Mouse (Mus musculus): Measurements from ENCODE around the gene Nup210l. TPM values are rescaled to one million over a fixed set of nuclear protein-coding genes. Genes with fewer than 3 reads are reported as not detected.
"Not testable (repeated sequence)": the region's sequence is repeated elsewhere in the genome, so short reads cannot be mapped to it uniquely, and the experiment has no call there.

Nup210l gene
- polyA plus RNA-seq, 1 experiment from 2014 or later, result 0.08 TPM

GRCm38 (mm10) chr3:90248746-90249100, 144.8 kb downstream of the Nup210l start:
- peak overlapping the region; percentile 69 for H3K9ac ChIP-seq
- no peak for ATAC-seq (ENCODE audit: insufficient read depth)
- peaks cover 15% of the 10 kb centered on the region for H3K36me3 ChIP-seq (replicated peaks)
- H3K4me2 ChIP-seq, result peak overlapping the region; percentile 94
- under 1% methylated on average over 10 of the region's 10 CpGs for WGBS (ENCODE audit: insufficient replicate concordance)
- peaks cover 26% of the 10 kb centered on the region for H3K4me1 ChIP-seq (replicated peaks)
- H3K27me3 ChIP-seq, result no peaks in the 10 kb centered on the region; the same call in 1 of the 2 replicates
- H3K9me3 ChIP-seq (replicated peaks), result no peaks in the 10 kb centered on the region
- H3K4me3 ChIP-seq (replicated peaks), result peak overlapping the region; percentile 71
- H3K27ac ChIP-seq (replicated peaks), result peak overlapping the region; percentile 79

GRCm38 (mm10) chr3:90250791-90251190, 146.9 kb downstream of the Nup210l start:
- no peak overlapping the region for H3K27ac ChIP-seq (replicated peaks)
- H3K9me3 ChIP-seq (replicated peaks), result no peaks in the 10 kb centered on the region
- 75% methylated on average over 6 of the region's 6 CpGs for WGBS (ENCODE audit: insufficient replicate concordance)
- ATAC-seq (ENCODE audit: insufficient read depth), result no peak
- no peak overlapping the region for H3K9ac ChIP-seq
- no peak overlapping the region for H3K4me2 ChIP-seq
- H3K27me3 ChIP-seq, result no peaks in the 10 kb centered on the region; the same call in 1 of the 2 replicates
- H3K36me3 ChIP-seq (replicated peaks), result peaks cover 15% of the 10 kb centered on the region
- no peak overlapping the region for H3K4me3 ChIP-seq (replicated peaks)
- peaks cover 39% of the 10 kb centered on the region for H3K4me1 ChIP-seq (replicated peaks)

GRCm38 (mm10) chr3:90251731-90252226, 147.8 kb downstream of the Nup210l start:
- H3K9me3 ChIP-seq (replicated peaks), result not testable (repeated sequence)
- H3K36me3 ChIP-seq (replicated peaks), result peaks cover 15% of the 10 kb centered on the region
- WGBS (ENCODE audit: insufficient replicate concordance), result 78% methylated on average over 10 of the region's 12 CpGs

GRCm38 (mm10) chr3:90252659-90253058, 148.7 kb downstream of the Nup210l start:
- H3K4me3 ChIP-seq (replicated peaks); ATAC-seq (ENCODE audit: insufficient read depth); H3K27me3 ChIP-seq; H3K9ac ChIP-seq; H3K4me2 ChIP-seq; H3K9me3 ChIP-seq (replicated peaks); H3K27ac ChIP-seq (replicated peaks): not testable (repeated sequence)
- H3K4me1 ChIP-seq (replicated peaks), result peaks cover 42% of the 10 kb centered on the region
- H3K36me3 ChIP-seq (replicated peaks), result peaks cover 24% of the 10 kb centered on the region
- 84% methylated on average over 2 of the region's 2 CpGs for WGBS (ENCODE audit: insufficient replicate concordance)

More at GRCm38 (mm10) chr3:90251731-90252226, 147.8 kb downstream of the Nup210l start:
- ATAC-seq (ENCODE audit: insufficient read depth); H3K27me3 ChIP-seq; H3K4me2 ChIP-seq; H3K27ac ChIP-seq (replicated peaks); H3K9ac ChIP-seq; H3K4me3 ChIP-seq (replicated peaks): not testable (repeated sequence)
- H3K4me1 ChIP-seq (replicated peaks), result peaks cover 42% of the 10 kb centered on the region

- H3K9ac ChIP-seq; H3K27ac ChIP-seq (replicated peaks); H3K4me2 ChIP-seq; H3K9me3 ChIP-seq (replicated peaks); H3K27me3 ChIP-seq; H3K4me3 ChIP-seq (replicated peaks); ATAC-seq (ENCODE audit: insufficient read depth): not testable (repeated sequence)
- WGBS (ENCODE audit: insufficient replicate concordance), result 57% methylated on average over 1 of the region's 1 CpGs
- Histone ChIP-seq H3K4me1 (replicated peaks) (peaks cover 37% of the 10 kb centered on the region), H3K36me3 (replicated peaks) (peaks cover 25% of the 10 kb centered on the region)
Observed at GRCm38 (mm10) chr3:90253174-90253573, 149.2 kb downstream of the Nup210l start.

- Histone ChIP-seq H3K4me2 (peak within 1 kb of the TSS; percentile 86), H3K27me3 (no peaks in the 10 kb centered on the region), H3K27ac (replicated peaks) (peak within 1 kb of the TSS; percentile 86), H3K4me1 (replicated peaks) (peaks cover 33% of the 10 kb centered on the region), H3K9ac (peak within 1 kb of the TSS; percentile 82), H3K4me3 (replicated peaks) (peak within 1 kb of the TSS; percentile 87), H3K9me3 (replicated peaks) (no peaks in the 10 kb centered on the region), H3K36me3 (replicated peaks) (peaks cover 27% of the 10 kb centered on the region)
- ATAC-seq (ENCODE audit: insufficient read depth), result peak; percentile 99
- WGBS (ENCODE audit: insufficient replicate concordance), result 2% methylated on average over 40 of the region's 40 CpGs
Observed at GRCm38 (mm10) chr3:90253653-90254418, 149.9 kb downstream of the Nup210l start, which contains the start of gene Crtc2. Gene Crtc2 (plus strand): TSS chr3:90254163.

- under 1% methylated on average over 41 of the region's 41 CpGs for WGBS (ENCODE audit: insufficient replicate concordance)
- peaks cover 29% of the 10 kb centered on the region for H3K4me1 ChIP-seq (replicated peaks)
- H3K9ac ChIP-seq, result peak overlapping the region; percentile 82
- peaks cover 34% of the 10 kb centered on the region for H3K36me3 ChIP-seq (replicated peaks)
- H3K4me3 ChIP-seq (replicated peaks), result peak overlapping the region; percentile 87
- no peaks in the 10 kb centered on the region for H3K27me3 ChIP-seq
- H3K9me3 ChIP-seq (replicated peaks), result no peaks in the 10 kb centered on the region
- peak; percentile 70 for ATAC-seq (ENCODE audit: insufficient read depth)
- H3K4me2 ChIP-seq, result peak overlapping the region; percentile 86
- peak overlapping the region; percentile 86 for H3K27ac ChIP-seq (replicated peaks)
Observed at GRCm38 (mm10) chr3:90254419-90255193, 150.7 kb downstream of the Nup210l start.

- Histone ChIP-seq H3K4me2 (peak overlapping the region; percentile 86), H3K27ac (replicated peaks) (peak overlapping the region; percentile 86), H3K9ac (peak overlapping the region; percentile 82), H3K36me3 (replicated peaks) (peaks cover 40% of the 10 kb centered on the region), H3K9me3 (replicated peaks) (no peaks in the 10 kb centered on the region), H3K4me1 (replicated peaks) (peaks cover 29% of the 10 kb centered on the region), H3K27me3 (no peaks in the 10 kb centered on the region), H3K4me3 (replicated peaks) (peak overlapping the region; percentile 87)
- no peak for ATAC-seq (ENCODE audit: insufficient read depth)
- 24% methylated on average over 2 of the region's 2 CpGs for WGBS (ENCODE audit: insufficient replicate concordance)
Observed at GRCm38 (mm10) chr3:90255194-90255565, 151.2 kb downstream of the Nup210l start.

- Histone ChIP-seq H3K9ac (no peak overlapping the region), H3K4me3 (replicated peaks) (no peak overlapping the region), H3K27ac (replicated peaks) (no peak overlapping the region), H3K4me1 (replicated peaks) (peaks cover 27% of the 10 kb centered on the region), H3K9me3 (replicated peaks) (no peaks in the 10 kb centered on the region), H3K36me3 (replicated peaks) (peaks cover 41% of the 10 kb centered on the region), H3K27me3 (no peaks in the 10 kb centered on the region), H3K4me2 (peak overlapping the region; percentile 86; the same call in 1 of the 2 replicates)
- 85% methylated on average over 14 of the region's 14 CpGs for WGBS (ENCODE audit: insufficient replicate concordance)
- no peak for ATAC-seq (ENCODE audit: insufficient read depth)
Observed at GRCm38 (mm10) chr3:90255784-90256353, 151.9 kb downstream of the Nup210l start.

- Histone ChIP-seq H3K4me2 (no peak overlapping the region), H3K27me3 (no peaks in the 10 kb centered on the region), H3K9ac (no peak overlapping the region), H3K4me3 (replicated peaks) (no peak overlapping the region), H3K4me1 (replicated peaks) (peaks cover 26% of the 10 kb centered on the region), H3K9me3 (replicated peaks) (no peaks in the 10 kb centered on the region), H3K36me3 (replicated peaks) (peaks cover 42% of the 10 kb centered on the region), H3K27ac (replicated peaks) (no peak overlapping the region)
- ATAC-seq (ENCODE audit: insufficient read depth), result no peak
- WGBS (ENCODE audit: insufficient replicate concordance), result 85% methylated on average over 19 of the region's 19 CpGs
Observed at GRCm38 (mm10) chr3:90256731-90257530, 153.0 kb downstream of the Nup210l start.
